Comparison of ENCODE assay signal across 8 mouse cellular contexts in genomic region chr10:80141243-80141642, GRCm38 (mm10). TPM values are rescaled to one million over a fixed set of nuclear protein-coding genes. Genes with fewer than 3 reads are reported as not detected.
A peak's percentile ranks its signal among the peaks of the same experiment; 100 is the strongest.
DNase-seq lines count a peak whose midpoint lies in the region; ATAC-seq and TF ChIP-seq lines count a peak whose summit lies in the region.

No protein-coding gene starts in this region.

- H3K4me3 ChIP-seq in cerebellum, adult 2 months (replicated peaks; ENCODE audit: insufficient read depth, low read depth, low read length): peak overlapping the region; percentile 61
- peak overlapping the region; percentile 76 for H3K4me3 ChIP-seq in forebrain, postnatal 0 days (ENCODE audit: low read depth, low read length)
- H3K4me3 ChIP-seq in lung, embryonic 15.5 days: peak overlapping the region; percentile 56
- peak overlapping the region; percentile 38 for H3K4me3 ChIP-seq in olfactory bulb, adult 2 months (ENCODE audit: insufficient read depth, low read depth, low read length)

- H3K4me1 ChIP-seq in cerebellum, adult 2 months (ENCODE audit: control insufficient read depth, insufficient read depth, low read length): peaks cover 25% of the 10 kb centered on the region
- peaks cover 17% of the 10 kb centered on the region for H3K4me1 ChIP-seq in forebrain, postnatal 0 days (ENCODE audit: insufficient read depth)
- H3K4me1 ChIP-seq in lung, embryonic 15.5 days: peaks cover 70% of the 10 kb centered on the region
- peaks cover 53% of the 10 kb centered on the region for H3K4me1 ChIP-seq in olfactory bulb, adult 2 months (ENCODE audit: control insufficient read depth, insufficient read depth, low read length)

- peak; percentile 69; the same call in 1 of the 2 replicates for TF ChIP-seq CTCF in cerebellum, adult 2 months (IDR thresholded peaks at IDR 0.05; ENCODE audit: borderline replicate concordance, insufficient read depth, low read depth, low read length)
- peak; percentile 72 for TF ChIP-seq CTCF in forebrain, postnatal 0 days (IDR thresholded peaks at IDR 0.05; ENCODE audit: low read depth)
- peak; percentile 56; the same call in 1 of the 2 replicates for TF ChIP-seq CTCF in olfactory bulb, adult 2 months (IDR thresholded peaks at IDR 0.05; ENCODE audit: insufficient read depth, low read depth, low read length)

- peaks cover 18% of the 10 kb centered on the region for H3K36me3 ChIP-seq in forebrain, postnatal 0 days (ENCODE audit: insufficient read depth)
- peaks cover 27% of the 10 kb centered on the region for H3K36me3 ChIP-seq in lung, embryonic 15.5 days

- H3K4me2 ChIP-seq in forebrain, postnatal 0 days (ENCODE audit: low read depth): peak overlapping the region; percentile 95
- H3K4me2 ChIP-seq in lung, embryonic 15.5 days: peak overlapping the region; percentile 67

- under 1% methylated on average over 29 of the region's 29 CpGs for WGBS in cerebellum, adult 2 months
- under 1% methylated on average over 29 of the region's 29 CpGs for WGBS in forebrain, postnatal 0 days
- under 1% methylated on average over 29 of the region's 29 CpGs for whole genome bisulfite sequencing in lung, embryonic 15.5 days
- WGBS in olfactory bulb, adult 2 months: under 1% methylated on average over 29 of the region's 29 CpGs

- peak; percentile 60 for ATAC-seq in forebrain, postnatal 0 days
- ATAC-seq in lung, embryonic 15.5 days (ENCODE audit: borderline replicate concordance, extremely low read depth, low FRiP score, low TSS enrichment): peak; percentile 71

- H3K9ac ChIP-seq in forebrain, postnatal 0 days: peak overlapping the region; percentile 48
- peak overlapping the region; percentile 31; the same call in 1 of the 2 replicates for H3K9ac ChIP-seq in lung, embryonic 15.5 days

- no peaks in the 10 kb centered on the region for H3K27me3 ChIP-seq in cerebellum, adult 2 months (ENCODE audit: control insufficient read depth, insufficient read depth, low read length)
- no peaks in the 10 kb centered on the region for H3K27me3 ChIP-seq in forebrain, postnatal 0 days (ENCODE audit: insufficient read depth, low read length)
- peaks cover 41% of the 10 kb centered on the region for H3K27me3 ChIP-seq in lung, embryonic 15.5 days

- DNase-seq in MEL-GATA-1-ER (ENCODE audit: extremely low read depth, low read depth): peak; percentile 89
- DNase-seq in cerebellum, adult 2 months: peak; percentile 98 to 99
- DNase-seq in forebrain, postnatal 0 days: peak; percentile 95
- DNase-seq in heart, postnatal 4 days: peak; percentile 96
- DNase-seq in layer of hippocampus, adult 9-10 months (ENCODE audit: low spot score): peak; percentile 89
- DNase-seq in thymus, adult 18-20 months: peak; percentile 95 to 96

- H3K27ac ChIP-seq in cerebellum, adult 2 months (ENCODE audit: insufficient read depth, low read length): peak overlapping the region; percentile 97
- peak overlapping the region; percentile 81 for H3K27ac ChIP-seq in forebrain, postnatal 0 days (ENCODE audit: low read depth, low read length)
- H3K27ac ChIP-seq in lung, embryonic 15.5 days: peak overlapping the region; percentile 78
- peak overlapping the region; percentile 99 for H3K27ac ChIP-seq in olfactory bulb, adult 2 months (ENCODE audit: insufficient read depth, low read depth, low read length)

- no peaks in the 10 kb centered on the region for H3K9me3 ChIP-seq in forebrain, postnatal 0 days (ENCODE audit: low read length)
- H3K9me3 ChIP-seq in lung, embryonic 15.5 days: no peaks in the 10 kb centered on the region

- TF ChIP-seq POLR2A in cerebellum, adult 2 months (IDR thresholded peaks at IDR 0.05; ENCODE audit: borderline replicate concordance, insufficient read depth, low read length): peak; percentile 73; the same call in 1 of the 2 replicates
- TF ChIP-seq POLR2A in olfactory bulb, adult 2 months (IDR thresholded peaks at IDR 0.05; ENCODE audit: insufficient read depth, low read depth, low read length): peak; percentile 38; the same call in 1 of the 2 replicates

RNA-seq across cellular contexts. Expression of gene Cbarp, which starts 0.6 kb away (rescaled TPM):
- 147 and 151 TPM in 2 replicates for polyA plus RNA-seq in cerebellum, adult 2 months (2012; rRNA removed)
- 114 and 151 TPM in 2 replicates for total RNA-seq in forebrain, postnatal 0 days (2014; rRNA removed)
- 57.5 and 68.2 TPM in 2 replicates for polyA plus RNA-seq in forebrain, postnatal 0 days (2015; fragmentation: Nextera tagmentation; extraction: Ambion mirVana)
- total RNA-seq in heart, postnatal 4 days (2021): 1 to 10 TPM; 3.7 to 5.1 TPM
- 3.9 and 5.0 TPM in 2 replicates for polyA plus RNA-seq in lung, embryonic 15.5 days (2015; fragmentation: Nextera tagmentation; extraction: Ambion mirVana)
- not detected in 2 replicates for polyA plus RNA-seq in olfactory bulb, adult 2 months (2012; ENCODE audit: insufficient read depth, insufficient read length, low replicate concordance, missing spikeins)

RNA-seq across cellular contexts. Expression of gene Atp5d, which starts 2.8 kb away (rescaled TPM):
- 736 and 758 TPM in 2 replicates for polyA plus RNA-seq in cerebellum, adult 2 months (2012; rRNA removed)
- total RNA-seq in forebrain, postnatal 0 days (2014; rRNA removed): 154 and 193 TPM in 2 replicates
- 633 and 650 TPM in 2 replicates for polyA plus RNA-seq in forebrain, postnatal 0 days (2015; fragmentation: Nextera tagmentation; extraction: Ambion mirVana)
- total RNA-seq in heart, postnatal 4 days (2021): 1,000 to 10,000 TPM in 1 of 2 experiments, 100 to 1,000 TPM in 1; 966 to 1,003 TPM
- 521 and 541 TPM in 2 replicates for polyA plus RNA-seq in lung, embryonic 15.5 days (2015; fragmentation: Nextera tagmentation; extraction: Ambion mirVana)
- not detected in 2 replicates for polyA plus RNA-seq in olfactory bulb, adult 2 months (2012; ENCODE audit: insufficient read depth, insufficient read length, low replicate concordance, missing spikeins)

RNA-seq across cellular contexts. Expression of gene Midn, which starts 6.8 kb away (rescaled TPM):
- 26.1 and 26.5 TPM in 2 replicates for polyA plus RNA-seq in cerebellum, adult 2 months (2012; rRNA removed)
- total RNA-seq in forebrain, postnatal 0 days (2014; rRNA removed): 91.5 and 120 TPM in 2 replicates
- 19.3 and 21.3 TPM in 2 replicates for polyA plus RNA-seq in forebrain, postnatal 0 days (2015; fragmentation: Nextera tagmentation; extraction: Ambion mirVana)
- total RNA-seq in heart, postnatal 4 days (2021): 100 to 1,000 TPM; 145 to 163 TPM
- polyA plus RNA-seq in lung, embryonic 15.5 days (2015; fragmentation: Nextera tagmentation; extraction: Ambion mirVana): 17.5 and 18.6 TPM in 2 replicates
- 128 TPM in 1 of 2 replicates, not detected in the other for polyA plus RNA-seq in olfactory bulb, adult 2 months (2012; ENCODE audit: insufficient read depth, insufficient read length, low replicate concordance, missing spikeins)

RNA-seq across cellular contexts. Expression of gene Cirbp, which starts 24.5 kb away (rescaled TPM):
- polyA plus RNA-seq in cerebellum, adult 2 months (2012; rRNA removed): 240 and 261 TPM in 2 replicates
- total RNA-seq in forebrain, postnatal 0 days (2014; rRNA removed): 345 and 424 TPM in 2 replicates
- polyA plus RNA-seq in forebrain, postnatal 0 days (2015; fragmentation: Nextera tagmentation; extraction: Ambion mirVana): 834 and 838 TPM in 2 replicates
- 100 to 1,000 TPM; 163 to 193 TPM for total RNA-seq in heart, postnatal 4 days (2021)
- 94.6 and 95.1 TPM in 2 replicates for polyA plus RNA-seq in lung, embryonic 15.5 days (2015; fragmentation: Nextera tagmentation; extraction: Ambion mirVana)
- not detected in 2 replicates for polyA plus RNA-seq in olfactory bulb, adult 2 months (2012; ENCODE audit: insufficient read depth, insufficient read length, low replicate concordance, missing spikeins)

RNA-seq across cellular contexts. Expression of gene Stk11, which starts 25.6 kb away (rescaled TPM):
- polyA plus RNA-seq in cerebellum, adult 2 months (2012; rRNA removed): 110 and 112 TPM in 2 replicates
- 77.2 and 77.8 TPM in 2 replicates for total RNA-seq in forebrain, postnatal 0 days (2014; rRNA removed)
- polyA plus RNA-seq in forebrain, postnatal 0 days (2015; fragmentation: Nextera tagmentation; extraction: Ambion mirVana): 13.6 and 14.8 TPM in 2 replicates
- 10 to 100 TPM; 98.7 to 99.9 TPM for total RNA-seq in heart, postnatal 4 days (2021)
- 18.6 and 22.1 TPM in 2 replicates for polyA plus RNA-seq in lung, embryonic 15.5 days (2015; fragmentation: Nextera tagmentation; extraction: Ambion mirVana)
- polyA plus RNA-seq in olfactory bulb, adult 2 months (2012; ENCODE audit: insufficient read depth, insufficient read length, low replicate concordance, missing spikeins): not detected in 2 replicates

Comparison
In these comparisons a context has a peak if more than half of its experiments do, and no peak if none do; other contexts are left out.
1. Peak in every context shown above with its lines: DNase-seq, ATAC-seq, H3K4me3 ChIP-seq and H3K27ac ChIP-seq.